Mouse (Mus musculus): ENCODE measurements around the gene Anapc1.

Gene Anapc1

DNA sequence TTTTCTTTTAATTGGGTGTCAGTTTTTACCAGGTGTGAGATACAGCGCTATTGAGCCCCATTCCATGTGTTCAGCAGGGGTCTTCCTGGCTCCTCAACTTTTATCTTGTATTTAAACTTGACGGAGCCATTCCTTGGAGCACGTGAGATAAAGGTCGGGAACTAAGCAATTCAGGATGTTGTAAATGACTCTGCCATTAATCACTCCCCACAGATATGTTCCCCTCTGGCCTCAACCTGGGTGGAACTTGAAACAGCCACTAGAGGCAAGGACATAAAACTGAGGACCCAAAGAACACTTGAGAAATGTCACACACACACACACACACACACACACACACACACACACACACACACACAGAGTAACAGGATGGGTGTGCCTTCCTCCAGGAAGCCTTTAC lies 118.7 kb downstream of the Anapc1 start:
- in situ Hi-C loops (cut with MboI, MseI): no loop called here

DNA sequence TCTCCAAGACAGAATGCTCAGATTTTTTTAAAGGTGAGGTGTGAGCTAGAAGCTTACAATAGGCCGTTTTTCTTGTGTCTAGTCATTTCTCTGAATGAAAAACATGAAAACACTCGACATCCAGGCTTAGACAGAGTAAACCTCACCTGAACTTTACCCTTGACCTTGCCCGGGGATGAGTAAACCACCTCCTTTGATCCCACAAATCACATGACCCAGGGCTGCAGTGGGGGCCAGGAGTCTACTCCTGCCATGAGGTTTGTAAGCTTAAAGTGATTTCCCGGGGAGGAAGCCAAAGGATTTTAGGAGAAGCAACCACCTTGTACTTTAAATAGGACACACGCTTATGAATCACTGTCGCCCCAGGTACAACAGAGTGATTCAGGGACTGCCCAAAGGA lies 119.2 kb downstream of the Anapc1 start:
- in situ Hi-C loops (cut with MboI, MseI): no loop called here

DNA sequence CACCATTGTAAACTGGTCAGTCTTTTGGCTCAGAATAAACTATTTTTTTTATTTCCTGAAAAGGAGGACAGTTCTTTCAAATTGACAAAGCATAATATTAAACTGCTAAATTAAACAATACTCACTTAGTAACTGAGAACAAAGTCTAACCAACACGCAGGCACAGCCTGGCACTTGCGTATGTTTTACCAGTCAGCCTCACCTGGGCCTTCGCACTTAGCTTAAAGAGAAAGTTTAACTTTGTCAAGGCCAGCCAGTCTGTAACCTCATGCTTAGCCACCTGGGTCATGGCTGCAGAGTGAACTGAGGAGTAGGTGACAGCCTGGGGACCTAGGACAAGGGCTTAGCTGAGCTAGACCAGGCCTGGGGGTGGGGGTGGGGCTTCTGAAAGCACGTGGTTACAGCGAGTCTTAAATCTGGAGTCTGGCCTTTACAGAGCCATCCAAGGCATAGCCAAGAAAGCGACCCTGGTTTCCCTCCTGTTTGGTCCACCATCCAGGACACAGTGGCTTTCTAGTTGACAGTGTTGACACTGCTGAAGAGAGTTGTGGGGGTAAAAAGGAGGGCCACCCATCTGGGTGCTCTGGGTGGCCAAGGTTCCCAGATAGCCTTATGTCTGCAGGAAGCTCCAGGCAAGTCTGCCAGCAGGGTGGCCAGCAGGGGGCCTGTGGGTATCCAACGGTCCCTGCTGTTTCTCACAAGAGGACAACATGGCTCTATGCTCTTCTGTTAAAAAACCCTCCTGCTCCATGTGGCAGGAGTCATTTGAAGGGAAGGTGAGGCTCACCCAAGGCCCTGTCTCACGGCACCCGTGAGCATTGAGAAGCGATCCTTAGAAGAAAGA lies 120.7 kb downstream of the Anapc1 start:
- in situ Hi-C loops (cut with MboI, MseI): no loop called here

DNA sequence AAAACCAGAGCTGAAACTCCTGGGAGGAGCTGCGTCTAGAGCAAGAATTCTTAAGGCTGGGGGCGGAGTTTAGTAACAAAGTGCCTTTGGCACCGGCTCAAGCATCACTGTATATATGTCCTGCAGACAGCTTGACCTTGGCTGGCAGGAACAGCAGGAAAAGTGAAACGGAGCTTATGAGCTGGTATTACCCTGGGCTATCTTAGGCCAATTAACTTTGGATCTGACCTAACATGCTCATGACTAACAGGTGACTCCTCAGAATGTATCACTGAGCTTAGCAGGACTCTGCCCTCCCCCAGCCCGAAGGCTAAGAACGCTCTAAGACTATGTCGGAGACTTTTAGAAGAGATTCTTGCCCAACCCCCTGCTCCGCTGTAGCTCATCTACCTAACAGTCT lies 121.3 kb downstream of the Anapc1 start:
- in situ Hi-C loops (cut with MboI, MseI): no loop called here

DNA sequence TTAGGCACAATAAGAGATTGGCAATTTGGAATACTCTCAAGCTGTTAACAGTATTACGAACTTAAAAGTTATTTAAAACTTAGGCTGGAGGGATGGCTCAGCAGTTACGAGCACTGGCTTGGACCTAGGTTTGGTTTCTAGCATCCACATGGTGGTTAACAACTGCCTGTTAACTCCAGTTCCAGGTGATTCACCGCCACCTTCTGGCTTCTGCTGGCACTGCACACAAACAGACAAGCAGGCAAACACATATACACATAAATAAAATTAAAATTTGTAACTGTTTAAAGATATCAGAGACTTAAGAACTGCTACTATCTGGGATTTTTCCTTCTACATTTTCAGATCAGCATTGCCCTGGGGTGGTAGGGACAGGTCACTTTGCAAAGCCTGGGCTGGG lies 123.0 kb downstream of the Anapc1 start:
- in situ Hi-C loops (cut with MboI, MseI): no loop called here

All from T-helper 17 cell (primary cell).